Mouse (Mus musculus): Measurements from ENCODE around the gene Uba6. TPM values are rescaled to one million over a fixed set of nuclear protein-coding genes. Genes with fewer than 3 reads are reported as not detected.

Uba6 gene
- polyA plus RNA-seq, 1 experiment from 2014 or later, result 17.8 TPM

DNA sequence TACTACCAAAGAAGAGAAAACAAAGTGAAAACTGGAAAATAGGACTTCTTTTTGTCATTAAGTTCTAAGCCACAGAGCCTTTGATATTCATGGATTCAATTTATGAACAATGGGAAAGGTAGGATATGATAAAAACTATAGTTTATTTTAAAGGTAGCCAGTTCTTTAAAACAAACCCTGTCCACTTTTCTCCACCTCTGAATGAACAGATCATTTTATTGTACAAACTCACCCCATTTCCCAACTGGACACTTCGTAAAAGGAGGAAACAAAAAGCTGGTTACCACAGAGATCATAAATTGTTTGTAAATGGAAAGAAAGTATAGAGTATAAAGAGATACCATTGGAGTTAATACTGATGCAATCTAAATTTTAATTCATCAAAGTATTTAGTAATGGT is 61.5 kb downstream of the Uba6 start:
- H3K27me3 ChIP-seq (replicated peaks; ENCODE audit: low read depth, poor library complexity, severe bottlenecking), result no peaks in the 10 kb centered on the region
- H3K4me1 ChIP-seq, result no peaks in the 10 kb centered on the region
- WGBS, result 93% methylated on average over 1 of the region's 1 CpGs
- H3K4me3 ChIP-seq, result no peak overlapping the region
- H3K27ac ChIP-seq (replicated peaks), result no peak overlapping the region
- no peaks in the 10 kb centered on the region for H3K9me3 ChIP-seq
- no peak for DNase-seq (ENCODE audit: low spot score)
- H3K36me3 ChIP-seq (replicated peaks), result peaks cover 38% of the 10 kb centered on the region

GRCm38 (mm10) chr5:86106610-86107009 is 66.0 kb downstream of the Uba6 start:
- 88% methylated on average over 2 of the region's 2 CpGs for WGBS
- no peak overlapping the region for H3K4me3 ChIP-seq
- H3K27me3 ChIP-seq (replicated peaks; ENCODE audit: low read depth, poor library complexity, severe bottlenecking), result no peaks in the 10 kb centered on the region
- DNase-seq (ENCODE audit: low spot score), result no peak
- H3K9me3 ChIP-seq, result no peaks in the 10 kb centered on the region
- H3K27ac ChIP-seq (replicated peaks), result no peak overlapping the region
- peaks cover 20% of the 10 kb centered on the region for H3K36me3 ChIP-seq (replicated peaks)
- no peaks in the 10 kb centered on the region for H3K4me1 ChIP-seq

- DNase-seq (ENCODE audit: low spot score), result no peak
- H3K27ac ChIP-seq (replicated peaks), result no peak overlapping the region
- WGBS, result 98% methylated on average over 2 of the region's 2 CpGs
- H3K4me3 ChIP-seq, result no peak overlapping the region
- H3K27me3 ChIP-seq (replicated peaks; ENCODE audit: low read depth, poor library complexity, severe bottlenecking), result no peaks in the 10 kb centered on the region
- peaks cover 3% of the 10 kb centered on the region for H3K36me3 ChIP-seq (replicated peaks)
- H3K9me3 ChIP-seq, result no peaks in the 10 kb centered on the region
- H3K4me1 ChIP-seq, result no peaks in the 10 kb centered on the region
Measured at GRCm38 (mm10) chr5:86102176-86102575, 70.4 kb downstream of the Uba6 start.

- Histone ChIP-seq H3K4me3 (no peak overlapping the region), H3K36me3 (replicated peaks) (no peaks in the 10 kb centered on the region), H3K27ac (replicated peaks) (no peak overlapping the region), H3K4me1 (no peaks in the 10 kb centered on the region), H3K9me3 (no peaks in the 10 kb centered on the region), H3K27me3 (replicated peaks; ENCODE audit: low read depth, poor library complexity, severe bottlenecking) (no peaks in the 10 kb centered on the region)
- 86% methylated on average over 3 of the region's 3 CpGs for WGBS
- no peak for DNase-seq (ENCODE audit: low spot score)
Measured at GRCm38 (mm10) chr5:86100621-86101020, 72.0 kb downstream of the Uba6 start.

GRCm38 (mm10) chr5:86098988-86099387 is 73.6 kb downstream of the Uba6 start:
- WGBS, result 94% methylated on average over 3 of the region's 3 CpGs
- Histone ChIP-seq H3K4me1 (no peaks in the 10 kb centered on the region), H3K27me3 (replicated peaks; ENCODE audit: low read depth, poor library complexity, severe bottlenecking) (no peaks in the 10 kb centered on the region), H3K36me3 (replicated peaks) (no peaks in the 10 kb centered on the region), H3K4me3 (no peak overlapping the region), H3K9me3 (no peaks in the 10 kb centered on the region), H3K27ac (replicated peaks) (no peak overlapping the region)
- no peak for DNase-seq (ENCODE audit: low spot score)

GRCm38 (mm10) chr5:86094754-86095153 is 77.8 kb downstream of the Uba6 start:
- Histone ChIP-seq H3K27ac (replicated peaks) (no peak overlapping the region), H3K9me3 (no peaks in the 10 kb centered on the region), H3K4me3 (no peak overlapping the region), H3K36me3 (replicated peaks) (no peaks in the 10 kb centered on the region), H3K27me3 (replicated peaks; ENCODE audit: low read depth, poor library complexity, severe bottlenecking) (no peaks in the 10 kb centered on the region), H3K4me1 (no peaks in the 10 kb centered on the region)
- DNase-seq (ENCODE audit: low spot score), result no peak
- 88% methylated on average over 9 of the region's 9 CpGs for WGBS

DNA sequence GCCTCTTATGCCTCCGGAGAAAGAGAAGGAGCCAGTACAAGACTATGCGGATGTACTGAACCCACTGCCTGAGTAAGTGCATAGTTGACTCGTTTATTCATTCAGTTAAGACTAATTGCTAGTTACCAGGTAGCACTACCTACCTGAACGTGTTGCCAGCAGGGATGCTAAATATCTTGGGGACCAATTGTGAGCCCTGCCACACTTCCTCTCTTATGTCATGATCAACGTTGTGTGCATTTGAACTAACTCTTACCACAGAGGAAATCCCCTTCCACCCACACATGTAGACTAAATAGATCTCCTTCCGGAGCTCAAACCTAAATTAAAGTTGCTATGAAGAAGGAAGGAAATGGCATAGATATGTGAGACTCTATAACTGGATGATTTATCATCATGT is 85.9 kb downstream of the Uba6 start:
- no peak overlapping the region for H3K4me3 ChIP-seq
- H3K27ac ChIP-seq (replicated peaks), result no peak overlapping the region
- no peaks in the 10 kb centered on the region for H3K4me1 ChIP-seq
- DNase-seq (ENCODE audit: low spot score), result no peak
- H3K9me3 ChIP-seq, result no peaks in the 10 kb centered on the region
- H3K36me3 ChIP-seq (replicated peaks), result no peaks in the 10 kb centered on the region
- WGBS, result 82% methylated on average over 6 of the region's 6 CpGs
- no peaks in the 10 kb centered on the region for H3K27me3 ChIP-seq (replicated peaks; ENCODE audit: low read depth, poor library complexity, severe bottlenecking)

- Histone ChIP-seq H3K9me3 (no peaks in the 10 kb centered on the region), H3K27ac (replicated peaks) (no peak overlapping the region), H3K4me3 (no peak overlapping the region), H3K27me3 (replicated peaks; ENCODE audit: low read depth, poor library complexity, severe bottlenecking) (no peaks in the 10 kb centered on the region), H3K36me3 (replicated peaks) (no peaks in the 10 kb centered on the region), H3K4me1 (no peaks in the 10 kb centered on the region)
- 83% methylated on average over 7 of the region's 7 CpGs for WGBS
- no peak for DNase-seq (ENCODE audit: low spot score)
Measured at GRCm38 (mm10) chr5:86084979-86085378, 87.6 kb downstream of the Uba6 start.

DNA sequence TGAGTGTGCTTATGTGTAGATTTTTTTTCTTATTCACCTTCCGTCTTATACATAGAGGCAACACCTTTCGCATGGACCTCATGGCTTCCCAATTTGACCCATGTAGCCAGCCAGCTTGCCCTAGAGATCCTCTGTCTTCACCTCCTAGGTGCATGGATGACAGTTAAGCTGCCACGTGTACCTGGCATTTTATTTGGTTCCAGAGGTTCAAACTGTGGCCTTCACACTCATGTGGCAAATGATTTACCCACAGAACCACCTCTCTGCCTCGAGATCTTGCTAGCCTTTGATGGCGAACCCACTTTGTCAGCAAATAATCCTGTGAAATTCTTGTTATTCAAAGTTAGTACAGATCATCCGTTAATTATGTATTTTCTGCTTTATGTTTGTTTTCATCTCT is 88.6 kb downstream of the Uba6 start:
- no peak overlapping the region for H3K4me3 ChIP-seq
- H3K9me3 ChIP-seq, result no peaks in the 10 kb centered on the region
- no peak overlapping the region for H3K27ac ChIP-seq (replicated peaks)
- no peaks in the 10 kb centered on the region for H3K4me1 ChIP-seq
- H3K27me3 ChIP-seq (replicated peaks; ENCODE audit: low read depth, poor library complexity, severe bottlenecking), result no peaks in the 10 kb centered on the region
- no peak for DNase-seq (ENCODE audit: low spot score)
- WGBS, result 84% methylated on average over 6 of the region's 6 CpGs
- H3K36me3 ChIP-seq (replicated peaks), result no peaks in the 10 kb centered on the region

DNA sequence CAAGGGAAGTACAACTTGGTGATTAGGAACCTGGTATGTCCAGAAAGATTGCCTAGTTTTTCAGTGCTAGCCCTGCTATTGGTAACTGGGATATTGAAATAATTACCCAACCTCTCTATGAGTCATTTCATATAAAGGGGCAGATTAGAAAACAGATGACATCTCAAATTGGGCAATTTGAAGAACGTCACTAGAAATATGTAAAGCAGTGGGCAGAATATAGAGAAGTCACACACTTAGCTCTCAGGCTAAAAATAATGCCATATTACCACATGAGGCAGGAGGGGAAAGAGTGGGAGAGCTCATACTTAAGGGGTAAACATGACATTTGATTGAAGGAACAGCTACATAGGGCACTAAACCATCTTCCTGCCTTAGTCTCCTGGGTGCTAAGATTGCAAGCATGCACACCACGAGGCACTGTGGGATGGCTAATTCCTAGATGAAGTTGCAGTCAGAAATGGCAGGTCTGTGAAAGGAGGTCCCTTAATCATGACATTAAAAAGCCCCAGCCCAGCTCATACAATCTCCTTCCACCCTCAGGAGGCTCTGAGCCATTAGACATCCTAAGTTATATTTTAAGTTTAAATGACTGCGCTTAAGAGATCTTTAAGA is 93.8 kb downstream of the Uba6 start:
- Histone ChIP-seq H3K27me3 (replicated peaks; ENCODE audit: low read depth, poor library complexity, severe bottlenecking) (no peaks in the 10 kb centered on the region), H3K4me3 (no peak overlapping the region), H3K9me3 (no peaks in the 10 kb centered on the region), H3K36me3 (replicated peaks) (no peaks in the 10 kb centered on the region), H3K27ac (replicated peaks) (no peak overlapping the region), H3K4me1 (no peaks in the 10 kb centered on the region)
- DNase-seq (ENCODE audit: low spot score), result no peak
- WGBS, result 81% methylated on average over 3 of the region's 3 CpGs

DNA sequence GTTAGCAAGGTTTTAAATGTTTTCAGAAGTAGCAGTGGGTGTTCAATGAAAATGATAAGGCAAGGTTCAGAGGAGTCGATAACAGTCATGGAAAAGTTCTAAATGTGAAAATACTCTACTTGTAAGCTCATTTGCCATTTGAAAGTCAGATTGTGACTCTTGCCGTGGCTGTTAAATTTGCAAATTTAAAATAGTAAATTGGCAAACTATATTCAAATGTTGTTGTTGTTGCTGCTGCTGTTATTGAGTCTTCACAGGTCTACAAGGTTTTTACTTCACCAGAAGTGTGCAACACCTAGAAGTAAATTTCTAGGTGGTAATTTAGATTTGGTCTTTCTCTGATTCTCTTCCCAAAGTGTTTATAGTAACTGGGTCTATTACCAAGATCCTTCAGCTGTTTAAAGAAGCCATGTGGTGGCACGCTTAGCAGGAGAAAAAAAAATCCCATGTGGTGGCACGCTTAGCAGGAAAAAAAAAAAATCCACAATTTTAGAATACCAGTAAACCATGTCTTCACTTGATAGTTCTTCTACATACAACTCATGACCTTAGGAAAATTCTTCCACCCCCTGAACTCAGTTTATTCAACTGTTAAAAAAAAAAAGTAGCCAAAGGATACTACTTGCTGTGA is 99.7 kb downstream of the Uba6 start:
- H3K4me1 ChIP-seq, result no peaks in the 10 kb centered on the region
- H3K9me3 ChIP-seq, result no peaks in the 10 kb centered on the region
- no peak for DNase-seq (ENCODE audit: low spot score)
- no peak overlapping the region for H3K4me3 ChIP-seq
- WGBS, result 86% methylated on average over 4 of the region's 4 CpGs
- no peaks in the 10 kb centered on the region for H3K36me3 ChIP-seq (replicated peaks)
- no peaks in the 10 kb centered on the region for H3K27me3 ChIP-seq (replicated peaks; ENCODE audit: low read depth, poor library complexity, severe bottlenecking)
- no peak overlapping the region for H3K27ac ChIP-seq (replicated peaks)

DNA sequence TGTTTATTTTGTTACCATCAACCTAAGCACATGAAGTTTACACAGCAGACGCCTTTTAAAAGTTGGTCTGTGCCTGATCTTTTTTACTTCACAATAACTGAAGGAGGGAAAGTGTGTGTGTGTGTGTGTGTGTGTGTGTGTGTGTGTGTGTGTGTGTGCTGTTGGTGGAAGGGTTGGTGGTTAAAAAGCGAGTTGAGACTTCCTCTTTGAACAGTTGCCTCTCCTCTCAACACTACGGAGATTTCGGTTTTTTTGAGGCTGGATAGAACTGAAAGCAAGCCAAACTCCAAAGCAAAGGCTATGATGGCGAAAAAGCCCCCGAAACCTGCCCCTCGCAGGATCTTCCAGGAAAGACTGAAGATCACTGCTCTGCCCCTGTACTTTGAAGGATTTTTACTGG is 101.1 kb downstream of the Uba6 start, which contains the start of gene Stap1:
Stap1 (plus strand) TSS at position 209 of the 400 bp plus-strand sequence.
- Histone ChIP-seq H3K27me3 (replicated peaks; ENCODE audit: low read depth, poor library complexity, severe bottlenecking) (no peaks in the 10 kb centered on the region), H3K4me1 (peaks cover 8% of the 10 kb centered on the region), H3K27ac (replicated peaks) (no peak within 1 kb of the TSS), H3K4me3 (no peak within 1 kb of the TSS), H3K9me3 (no peaks in the 10 kb centered on the region), H3K36me3 (replicated peaks) (no peaks in the 10 kb centered on the region)
- DNase-seq (ENCODE audit: low spot score), result no peak
- WGBS, result 79% methylated on average over 7 of the region's 7 CpGs

DNA sequence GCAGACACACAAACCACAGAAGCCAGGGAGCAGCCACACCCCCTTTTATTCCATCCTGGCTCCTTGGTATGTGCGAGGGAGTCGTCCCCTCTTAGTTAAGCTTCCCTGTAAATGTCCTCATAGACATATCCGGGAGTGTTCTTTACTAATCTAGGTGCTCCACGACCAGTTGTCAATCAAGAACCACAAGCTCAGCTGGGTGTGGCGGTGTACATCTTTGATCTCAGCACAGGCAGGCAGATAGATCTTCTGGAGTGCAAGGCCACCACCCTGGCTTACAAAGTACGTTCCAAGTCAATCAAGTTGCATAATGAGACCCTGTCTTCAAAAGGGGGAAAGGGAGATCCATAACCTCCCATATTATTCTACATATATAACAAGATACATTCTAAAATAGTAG is 103.5 kb downstream of the Uba6 start:
- H3K4me3 ChIP-seq, result no peak overlapping the region
- no peak for DNase-seq (ENCODE audit: low spot score)
- H3K36me3 ChIP-seq (replicated peaks), result no peaks in the 10 kb centered on the region
- 75% methylated on average over 6 of the region's 6 CpGs for WGBS
- H3K9me3 ChIP-seq, result no peaks in the 10 kb centered on the region
- no peaks in the 10 kb centered on the region for H3K27me3 ChIP-seq (replicated peaks; ENCODE audit: low read depth, poor library complexity, severe bottlenecking)
- H3K27ac ChIP-seq (replicated peaks), result no peak overlapping the region
- peaks cover 14% of the 10 kb centered on the region for H3K4me1 ChIP-seq

Data from embryonic facial prominence, embryonic 10.5 days (tissue).